Mouse (Mus musculus) G1E-ER4 (cell line): Measurements from ENCODE around the gene Ubn2. TPM values are rescaled to one million over a fixed set of nuclear protein-coding genes. Genes with fewer than 3 reads are reported as not detected.
A peak's percentile ranks its signal among the peaks of the same experiment; 100 is the strongest.

Source experiments
- GATA1 ChIP-seq: IDR thresholded peaks from one replicate; pipeline ENCODE4 v1.8.0; 2012; ENCODE audit warnings: low read length, inconsistent platforms
- polyA plus RNA-seq: library from polyadenylated mRNA; stranded (reverse); fragments of >175 nt; gene quantifications from 2 replicates; pipeline ENCODE4 v1.2.3, GENCODE M21; 2012

The Ubn2 gene
- 4.0 and 5.6 TPM in 2 replicates for polyA plus RNA-seq

DNA sequence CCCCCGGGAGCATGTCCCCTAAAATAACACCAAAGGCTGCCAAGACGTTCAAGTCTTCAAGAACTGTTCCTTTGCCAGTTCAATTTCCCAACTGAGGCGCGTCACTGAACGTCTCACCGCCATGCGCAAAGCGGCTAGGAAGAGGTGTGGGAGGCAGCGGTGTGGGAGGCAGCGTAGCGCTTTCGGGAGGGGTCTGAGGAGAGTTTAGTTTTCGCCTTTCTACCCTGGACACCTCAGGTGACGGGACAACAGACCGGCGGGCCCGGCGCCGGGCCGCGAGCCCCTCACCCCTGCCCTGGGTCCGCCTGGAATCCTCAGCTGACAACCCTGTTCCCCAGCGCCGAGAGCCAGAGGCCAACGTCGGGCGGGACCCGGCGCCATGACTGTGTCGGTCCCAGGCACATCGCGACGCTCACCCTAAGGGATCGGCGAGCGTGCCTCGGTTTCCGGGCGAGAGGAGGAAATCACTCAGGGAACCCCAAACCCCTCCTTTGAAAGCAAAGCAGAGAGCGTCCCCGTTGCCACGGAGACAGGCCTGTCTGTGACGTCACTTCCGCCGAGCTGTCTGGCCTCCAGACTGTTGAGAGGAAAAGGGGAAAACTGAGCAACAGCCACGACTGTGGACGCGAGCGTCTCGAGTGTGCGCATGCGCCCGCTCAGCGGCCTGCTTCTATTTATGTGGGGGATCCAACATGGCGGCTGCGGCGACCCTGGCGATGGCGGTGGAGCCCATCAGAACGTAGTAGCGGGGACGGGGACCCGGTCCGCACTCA lies at the start of gene Ubn2:
Gene Ubn2, plus strand, starts transcription at position 690 of the 773 bp plus-strand sequence.
- TF ChIP-seq GATA1, result no peak

DNA sequence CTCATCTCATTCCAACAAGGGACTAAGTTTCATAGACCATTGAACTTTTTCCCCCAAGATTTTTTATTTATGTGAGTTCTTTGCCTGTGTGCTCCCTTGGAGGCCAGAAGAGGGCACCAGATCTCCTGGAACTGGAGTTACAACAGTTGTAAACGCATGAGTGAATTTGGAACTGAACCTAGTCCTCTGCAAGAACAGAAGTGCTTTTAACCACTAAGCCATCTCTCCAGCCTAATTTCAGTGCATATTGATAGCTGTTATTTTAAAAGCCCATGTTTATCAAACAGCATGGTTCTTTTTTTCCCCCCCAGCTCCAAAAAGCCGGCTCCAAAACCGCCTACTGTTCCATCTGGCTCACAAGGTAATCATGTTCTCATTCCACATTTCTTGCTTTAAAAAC lies 44.1 kb upstream of the Ubn2 start:
- TF ChIP-seq GATA1, result no peak

DNA sequence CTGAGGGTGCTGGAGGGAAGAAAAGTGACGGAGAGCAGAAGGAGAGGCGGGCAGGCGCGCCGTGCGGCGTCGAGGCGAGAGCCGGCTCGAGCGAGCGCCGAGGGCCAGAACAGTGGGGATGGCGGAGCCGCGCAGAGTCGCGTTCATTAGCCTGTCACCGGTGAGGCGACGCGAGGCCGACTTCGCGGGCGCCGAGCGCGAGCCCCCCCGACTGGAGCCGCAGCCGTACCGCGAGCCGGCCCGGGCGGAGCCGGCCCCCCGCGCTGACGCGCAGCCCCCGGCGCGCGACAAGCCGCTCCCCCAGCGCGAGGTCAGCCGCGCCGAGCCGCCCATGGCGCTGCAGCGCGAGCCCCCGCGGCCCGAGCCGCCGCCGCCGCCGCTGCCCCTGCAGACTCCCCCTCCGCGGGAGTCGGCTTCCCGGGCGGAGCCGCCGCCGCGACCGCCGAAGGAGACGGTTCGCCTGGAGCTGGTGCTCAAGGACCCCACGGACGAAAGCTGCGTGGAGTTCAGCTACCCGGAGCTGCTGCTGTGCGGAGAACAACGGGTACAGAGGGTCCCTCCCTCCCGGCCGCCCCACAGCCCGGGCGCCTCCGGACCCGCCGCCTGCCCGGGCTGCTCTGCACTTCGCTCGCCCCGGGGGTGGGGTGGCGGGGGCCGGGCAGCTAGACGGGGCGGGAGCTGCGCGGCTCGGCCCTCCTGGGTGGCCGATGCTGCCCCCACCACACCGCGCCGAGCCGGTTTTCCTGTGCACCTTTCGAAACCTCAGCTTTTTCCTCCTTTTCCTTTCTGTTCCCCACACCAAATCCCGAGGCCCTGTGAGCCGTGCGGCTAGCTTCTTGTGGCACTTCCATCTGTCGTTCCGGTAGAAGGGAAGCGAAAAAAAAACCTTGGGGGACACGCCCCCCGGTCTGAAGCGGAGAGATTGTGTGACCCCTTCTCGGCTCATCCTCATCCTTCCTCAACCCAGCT lies 589 bp downstream of the Ubn2 start:
- TF ChIP-seq GATA1, result no peak

DNA sequence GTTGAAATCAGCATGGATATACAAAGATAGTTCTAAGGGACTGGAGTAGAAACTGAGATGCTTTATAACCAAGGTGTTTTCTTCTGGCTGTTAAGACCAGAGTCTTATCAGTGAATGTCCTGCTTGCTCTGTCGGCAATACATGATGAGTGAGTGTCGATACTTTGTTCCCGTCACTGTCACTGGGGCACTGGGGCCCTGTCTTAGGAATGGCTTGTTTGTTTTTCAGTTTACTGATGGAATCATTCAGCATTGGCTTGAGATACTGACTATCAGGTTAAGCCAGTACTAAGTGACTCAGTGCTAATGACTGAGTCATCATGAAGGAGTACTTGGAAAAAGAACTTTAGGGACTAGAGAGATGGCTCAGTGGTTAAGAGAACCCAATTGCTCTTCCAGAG lies 10.1 kb downstream of the Ubn2 start:
- peak; percentile 6 for TF ChIP-seq GATA1

DNA sequence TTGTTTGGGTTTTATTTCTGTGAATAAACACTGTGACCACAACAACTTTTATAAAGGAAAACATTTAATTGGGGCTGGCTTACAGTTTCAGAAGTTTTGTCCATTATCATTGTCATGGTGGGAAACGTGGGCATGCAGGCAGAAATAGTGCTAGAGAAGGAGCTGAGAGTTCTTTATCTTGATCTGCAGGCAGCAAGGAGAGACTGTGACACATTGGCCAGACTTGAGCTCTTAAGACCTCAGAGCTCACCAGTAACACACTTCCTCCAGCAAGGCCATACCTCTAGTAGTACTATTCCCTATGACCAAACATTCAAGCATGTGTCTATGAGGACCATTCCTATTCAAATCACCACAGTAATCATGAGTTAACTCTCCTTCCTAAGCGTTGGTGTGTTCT lies 14.5 kb downstream of the Ubn2 start:
- no peak for TF ChIP-seq GATA1

DNA sequence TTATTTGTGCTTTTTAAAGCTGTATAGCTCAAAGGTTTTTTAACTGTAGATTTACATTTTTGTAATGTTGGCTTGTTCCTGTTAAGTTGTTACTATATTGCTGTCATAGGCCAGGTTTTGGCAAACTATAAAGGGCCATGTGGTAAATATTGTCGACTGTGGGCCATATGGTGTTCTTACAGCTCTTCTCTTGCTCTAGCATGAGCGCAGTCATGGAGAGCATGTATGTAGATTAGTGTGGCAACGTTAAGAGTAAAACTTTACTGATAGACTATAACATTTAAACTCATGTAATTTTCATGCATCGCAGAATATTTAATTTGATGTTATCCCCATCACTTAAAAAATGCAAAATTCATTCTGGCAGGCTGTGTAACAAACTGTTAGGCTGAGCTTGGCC lies 19.3 kb downstream of the Ubn2 start:
- no peak for TF ChIP-seq GATA1

DNA sequence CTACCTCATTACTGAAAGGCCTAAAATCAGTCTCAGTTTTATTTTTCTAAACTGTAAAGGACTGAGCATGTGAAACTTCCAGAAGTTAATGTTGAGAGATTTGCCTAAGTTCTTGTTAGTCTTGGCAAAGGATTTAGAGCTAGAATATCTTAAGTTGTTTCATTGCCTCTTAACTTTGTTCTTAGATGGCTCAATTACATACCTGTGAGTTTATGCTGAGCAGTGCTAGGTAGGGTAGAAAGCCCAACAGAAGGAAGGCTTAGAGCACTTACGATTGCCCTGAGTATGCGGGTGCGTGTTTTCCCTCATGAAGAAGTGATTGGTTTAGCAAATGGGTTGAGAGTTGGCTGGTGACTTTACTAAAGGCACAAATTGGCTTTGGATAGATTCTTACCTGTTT lies 24.3 kb downstream of the Ubn2 start:
- TF ChIP-seq GATA1, result no peak

DNA sequence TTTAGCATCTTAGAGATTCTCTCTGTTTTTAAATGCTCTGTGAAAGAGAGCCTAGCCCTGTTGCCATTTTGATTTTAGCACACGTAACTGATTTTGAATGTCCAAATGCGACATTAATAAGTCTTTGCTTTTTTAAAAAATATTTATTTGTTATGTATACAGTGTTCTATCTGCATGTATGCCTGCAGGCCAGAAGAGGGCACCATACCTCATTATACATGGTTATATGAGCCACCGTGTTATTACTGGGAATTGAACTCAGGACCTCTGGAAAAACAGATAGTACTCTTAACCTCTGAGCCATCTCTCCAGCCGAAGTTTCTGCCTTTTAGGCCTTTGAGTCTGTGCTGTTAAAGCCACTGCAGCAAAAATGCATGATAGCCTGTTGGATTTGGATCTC lies 35.8 kb downstream of the Ubn2 start:
- TF ChIP-seq GATA1, result no peak

DNA sequence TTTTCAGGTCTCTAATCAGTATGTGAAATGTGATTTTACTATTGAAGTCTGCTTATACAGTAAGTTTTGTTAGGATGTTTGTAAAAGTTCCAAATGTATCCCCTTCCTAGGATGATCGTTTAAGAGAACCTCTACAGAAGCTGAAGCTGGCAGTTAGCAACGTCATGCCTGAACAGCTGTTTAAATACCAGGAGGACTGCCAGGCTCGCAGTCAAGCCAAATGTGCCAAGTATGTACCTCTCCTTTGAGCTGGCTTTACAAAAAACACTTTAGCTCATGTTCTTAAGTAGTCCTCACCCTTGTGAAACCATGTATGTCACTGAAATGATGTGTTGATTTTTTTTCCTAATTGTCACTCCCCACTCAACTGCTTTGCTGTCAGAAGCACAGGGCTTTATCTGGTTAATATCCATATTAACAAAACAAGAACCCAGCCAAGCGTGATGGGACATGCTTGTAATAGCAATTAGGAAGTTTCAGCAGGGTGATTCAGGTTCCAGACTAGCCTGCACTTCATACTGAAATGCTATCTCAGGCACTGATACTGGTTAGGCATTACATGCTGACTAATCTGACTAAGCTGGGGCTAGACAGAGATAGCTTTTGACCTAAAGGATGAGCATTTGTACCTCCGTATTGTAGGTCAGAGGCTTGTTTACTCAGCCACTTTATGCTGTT lies 48.1 kb downstream of the Ubn2 start:
- no peak for TF ChIP-seq GATA1

DNA sequence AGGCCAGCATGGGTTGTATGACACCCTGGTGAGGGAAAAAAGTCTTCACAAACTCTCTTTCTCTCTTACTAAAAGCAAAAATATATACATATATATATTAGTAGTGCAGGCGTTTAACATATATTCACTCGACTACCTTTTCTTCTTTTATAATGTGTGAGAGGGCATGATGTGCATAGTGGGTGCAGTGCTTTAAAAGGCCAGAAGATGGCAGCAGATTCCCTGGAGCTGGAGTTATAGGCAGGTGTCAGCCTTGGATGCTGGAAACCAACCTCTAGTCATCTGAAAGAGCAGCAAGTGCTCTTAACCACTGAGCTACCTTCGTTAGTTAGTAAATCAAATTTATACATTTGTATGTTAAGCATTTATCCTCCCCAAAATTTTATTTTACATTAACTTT lies 58.8 kb downstream of the Ubn2 start:
- no peak for TF ChIP-seq GATA1

DNA sequence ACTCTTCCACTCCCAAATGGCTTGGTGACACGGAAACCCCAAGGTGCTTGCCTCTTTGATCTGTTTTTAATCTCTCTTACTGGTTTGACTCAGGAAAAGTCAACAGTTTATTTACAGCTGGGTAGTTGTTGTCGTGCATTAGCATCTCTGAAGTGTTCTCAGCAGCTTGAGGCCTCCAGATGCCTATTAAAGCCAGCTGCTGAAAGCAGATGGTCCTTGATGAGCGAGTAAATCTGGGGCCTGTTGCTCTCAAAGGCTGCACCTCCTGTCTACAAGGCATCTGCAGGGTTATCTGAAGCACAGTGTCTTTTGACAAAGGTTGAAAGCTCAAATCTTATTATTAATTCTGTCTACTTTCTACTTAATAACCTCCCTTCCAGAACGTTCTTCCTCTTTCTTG lies 61.9 kb downstream of the Ubn2 start:
- no peak for TF ChIP-seq GATA1

DNA sequence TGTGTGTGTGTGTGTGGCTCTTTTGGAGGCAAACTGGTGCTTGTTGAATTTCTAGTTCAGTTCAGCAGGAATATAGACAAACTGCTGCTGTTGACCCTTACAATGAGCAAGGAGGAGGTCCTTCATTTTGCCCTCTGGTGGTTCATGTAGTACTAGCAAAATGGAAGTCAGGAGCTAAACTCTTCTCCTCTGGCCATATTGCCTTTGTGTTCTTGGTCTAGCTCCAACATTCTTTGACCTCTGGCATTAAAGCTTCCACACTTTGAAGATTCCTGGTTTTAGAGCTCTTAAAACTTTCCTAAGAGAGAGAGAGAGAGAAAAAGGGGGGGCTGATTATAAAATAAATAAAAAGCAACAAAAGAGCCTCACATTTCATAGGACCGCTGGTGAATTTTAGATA lies 78.3 kb downstream of the Ubn2 start:
- no peak for TF ChIP-seq GATA1

DNA sequence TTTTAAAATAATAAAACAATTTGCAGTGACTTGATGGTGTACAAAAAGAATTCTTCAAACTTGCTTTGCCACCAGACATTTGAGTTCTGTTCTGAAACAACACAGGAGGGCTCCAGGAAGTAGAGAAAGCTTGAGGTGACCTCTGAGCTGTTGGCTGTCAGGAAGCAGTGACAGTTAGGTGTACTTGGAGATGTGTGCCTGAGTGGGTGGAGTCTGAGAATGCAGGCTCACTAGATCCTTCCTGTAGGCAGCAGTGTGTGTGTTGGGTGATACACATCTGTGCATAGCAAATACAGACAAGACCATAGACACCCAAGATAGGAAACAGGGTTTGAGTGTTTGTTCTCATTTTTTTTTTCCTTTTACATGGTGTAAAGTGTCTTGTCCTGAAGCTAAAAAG lies 79.1 kb downstream of the Ubn2 start:
- TF ChIP-seq GATA1, result no peak

DNA sequence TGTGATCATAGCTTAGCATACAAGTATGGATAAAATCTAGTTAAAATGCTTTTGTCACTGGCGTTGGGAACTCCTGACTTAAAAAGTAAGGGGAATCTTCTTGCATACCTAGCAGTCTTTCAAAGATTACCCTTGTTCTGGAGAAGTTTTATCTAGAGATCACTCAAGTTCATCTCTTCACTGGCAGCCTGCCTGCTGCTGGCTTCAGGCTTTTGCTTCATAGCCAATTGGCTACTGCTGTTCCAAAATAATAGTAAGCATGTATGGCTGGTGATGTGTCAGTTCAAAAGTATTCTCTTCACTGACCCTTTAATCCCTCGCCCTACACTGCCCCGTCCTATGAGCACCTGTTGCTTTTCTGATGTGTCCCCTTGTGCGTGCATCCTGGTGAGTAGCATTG lies 81.5 kb downstream of the Ubn2 start:
- no peak for TF ChIP-seq GATA1

DNA sequence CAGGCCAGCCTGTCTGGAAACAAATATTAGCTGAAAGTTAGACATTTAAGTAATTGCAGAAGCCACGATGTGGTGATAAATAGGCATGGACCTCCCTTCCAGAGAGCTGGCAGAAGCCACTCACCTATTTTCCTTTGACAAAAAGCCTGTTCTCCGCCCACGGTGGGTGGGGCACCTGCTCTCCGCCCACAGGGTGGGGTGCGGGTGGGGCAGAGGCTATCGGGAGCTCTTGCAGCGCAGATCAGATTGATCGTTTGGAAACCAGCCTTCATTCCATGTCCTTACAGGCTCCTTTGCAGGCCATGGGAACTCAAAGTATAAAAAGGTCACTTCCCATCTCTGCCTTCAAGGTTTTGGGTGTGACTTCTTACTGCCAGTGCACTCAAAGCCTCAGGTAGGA lies 90.1 kb downstream of the Ubn2 start:
- TF ChIP-seq GATA1, result no peak

DNA sequence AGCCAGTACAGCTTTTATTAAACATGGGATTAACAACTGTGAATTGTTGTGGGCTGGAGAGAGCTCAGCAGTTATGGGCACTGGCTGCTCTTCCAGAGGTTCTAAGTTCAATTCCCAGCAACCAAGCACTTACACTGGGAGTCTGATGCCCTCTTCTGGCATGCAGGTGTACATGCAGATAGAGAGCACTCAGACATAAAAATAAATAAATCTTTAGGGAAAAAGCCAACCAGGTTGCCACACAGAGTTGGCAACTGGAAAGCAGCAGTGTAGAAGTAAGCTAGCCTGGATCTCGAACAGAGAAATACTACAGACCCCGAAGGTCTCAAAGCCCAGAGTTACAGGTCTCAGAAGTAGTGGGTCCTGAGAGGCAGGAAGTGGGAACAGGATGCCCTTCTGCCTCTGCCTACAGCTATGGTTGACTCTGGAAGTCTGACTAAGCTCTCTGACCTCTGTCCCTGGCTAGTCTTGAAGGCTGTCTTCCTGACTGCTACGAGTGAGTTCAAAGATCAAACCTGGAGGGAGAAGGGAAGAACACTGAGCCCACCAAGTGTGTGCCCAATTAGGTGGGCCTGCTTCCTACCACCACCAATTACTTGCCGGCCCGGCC lies 97.6 kb downstream of the Ubn2 start:
- no peak for TF ChIP-seq GATA1
